Mouse (Mus musculus) thymus, postnatal 25 days (tissue): ENCODE results near the gene Cep68.

Source experiments
- DNase-seq: peaks from one replicate; pipeline ENCODE4 v3.0.0; 2022

The Cep68 gene

DNA sequence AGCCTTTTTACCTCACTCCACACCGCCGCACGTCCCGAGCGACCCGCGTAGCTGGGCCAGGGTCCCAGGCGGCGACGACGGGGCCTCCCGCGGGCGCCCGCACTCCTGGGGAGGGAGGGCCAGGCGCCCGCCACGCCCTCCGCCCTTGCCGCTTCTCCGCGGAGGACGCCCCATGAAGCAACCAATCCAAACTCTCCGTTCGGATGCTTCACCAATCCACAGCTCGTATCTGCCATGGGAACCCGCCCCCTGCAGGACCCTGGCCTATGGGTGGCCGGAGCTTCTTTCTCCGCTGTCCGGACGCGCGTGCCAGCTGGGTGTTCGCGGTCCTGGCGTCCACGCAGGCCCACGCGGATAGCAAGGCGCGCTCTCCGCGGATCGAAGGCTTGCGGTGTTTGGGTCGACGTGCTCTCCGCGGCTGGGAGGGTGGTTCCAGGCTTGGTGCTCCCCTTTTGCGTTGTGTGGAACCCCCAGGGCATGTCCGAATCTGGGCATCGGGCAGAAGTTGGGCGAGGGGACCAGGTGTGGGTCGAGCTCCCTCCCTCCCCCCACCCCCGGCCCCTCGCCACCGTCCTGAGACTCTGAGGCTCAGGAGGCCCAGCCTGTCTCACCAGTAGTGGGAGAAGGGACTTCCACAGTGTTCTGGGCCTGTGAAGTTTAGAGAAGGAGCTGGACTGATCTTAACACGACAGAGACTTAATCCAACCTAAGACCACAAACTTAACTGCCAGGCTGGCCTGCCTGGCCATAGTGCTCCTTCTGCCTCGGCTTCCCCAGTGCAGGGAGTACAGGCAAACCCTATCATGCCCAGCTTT, at the start of gene Cep68:
Cep68 (minus strand) TSS at position 134 of the 815 bp plus-strand sequence.
- peak; percentile 95 for DNase-seq

DNA sequence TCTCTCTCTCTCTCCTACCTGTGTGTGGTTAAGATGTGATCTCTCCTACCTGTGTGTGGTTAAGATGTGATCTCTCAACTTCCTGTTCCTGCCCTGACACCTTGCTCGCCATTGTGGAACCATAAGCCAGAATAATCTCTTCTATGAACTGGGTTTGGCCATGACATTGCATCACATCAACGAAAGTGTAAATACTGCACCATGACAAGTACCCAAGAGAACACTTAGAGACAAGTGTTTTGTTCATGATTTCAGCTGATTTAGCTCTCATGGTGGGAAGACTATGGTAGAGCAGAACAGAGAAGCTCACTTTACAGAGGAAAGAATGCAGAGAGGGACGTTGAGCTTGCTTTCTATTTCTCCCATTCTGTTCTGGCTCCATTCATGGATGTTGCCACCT, 35.2 kb upstream of the Cep68 start:
- DNase-seq: no peak

DNA sequence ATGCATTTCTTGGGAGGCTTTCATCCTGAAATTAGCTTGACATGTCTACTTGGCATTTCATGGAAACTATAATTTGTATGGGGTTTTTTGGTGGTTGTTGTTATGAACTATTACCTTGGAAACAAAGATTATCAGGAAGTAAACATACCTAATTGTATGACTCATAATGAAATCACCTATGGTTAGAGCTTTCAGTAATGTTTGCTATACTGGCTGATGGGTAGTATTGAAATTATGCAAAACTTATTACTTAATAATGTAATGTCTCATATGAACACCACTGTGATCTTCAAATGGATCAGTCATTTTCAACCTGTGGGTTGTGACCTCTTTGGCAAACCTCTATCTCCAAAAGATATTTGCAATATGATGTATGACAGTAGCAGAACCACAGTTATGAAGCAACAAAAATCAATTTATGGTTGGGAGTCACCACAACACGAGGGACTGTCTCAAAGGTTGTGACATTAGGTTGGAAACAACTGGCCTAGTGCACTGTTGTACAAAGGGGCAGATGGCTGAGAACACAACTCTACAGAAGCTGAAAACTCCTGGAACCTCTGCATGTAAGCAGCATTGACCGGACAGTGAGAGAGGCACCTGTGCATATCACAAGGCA, 33.5 kb upstream of the Cep68 start:
- DNase-seq: no peak

DNA sequence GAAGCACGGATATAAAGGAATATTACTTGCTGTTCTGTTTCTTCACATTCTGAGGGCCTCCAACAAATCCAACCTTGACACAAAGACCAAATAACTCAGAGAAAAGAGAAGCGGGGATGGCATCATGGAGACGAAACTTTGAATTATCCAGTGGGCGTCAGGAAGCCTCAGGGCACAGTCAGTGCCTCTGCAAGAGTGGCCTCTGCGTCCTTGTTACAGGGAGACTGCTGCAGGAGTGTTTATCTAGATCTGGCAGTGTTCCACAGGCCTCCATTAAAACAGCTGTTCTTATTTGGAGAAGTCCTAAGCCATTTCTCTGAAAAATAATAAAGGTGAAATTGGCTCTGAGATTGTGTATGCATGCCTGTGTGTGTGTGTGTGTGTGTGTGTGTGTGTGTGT, 31.8 kb upstream of the Cep68 start:
- no peak for DNase-seq

DNA sequence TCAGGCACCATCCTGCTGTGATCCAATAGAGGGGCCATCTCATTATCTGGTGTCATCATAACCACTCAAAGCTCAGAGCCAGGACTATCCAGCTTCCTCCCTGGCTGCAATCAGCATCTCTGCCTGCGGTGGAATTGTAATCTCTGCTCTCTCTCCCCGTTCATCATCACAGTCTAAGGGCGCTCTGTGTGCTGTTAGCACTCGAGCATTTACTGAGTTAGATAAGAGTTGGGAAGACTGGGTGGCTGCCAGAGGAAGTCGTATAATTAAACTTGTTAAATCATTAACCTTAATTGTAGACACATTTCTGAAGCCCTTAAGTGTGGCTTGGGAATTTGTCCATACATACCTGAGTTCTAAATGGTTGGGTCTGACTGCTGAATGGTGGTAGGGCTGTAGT, 29.5 kb upstream of the Cep68 start:
- no peak for DNase-seq

DNA sequence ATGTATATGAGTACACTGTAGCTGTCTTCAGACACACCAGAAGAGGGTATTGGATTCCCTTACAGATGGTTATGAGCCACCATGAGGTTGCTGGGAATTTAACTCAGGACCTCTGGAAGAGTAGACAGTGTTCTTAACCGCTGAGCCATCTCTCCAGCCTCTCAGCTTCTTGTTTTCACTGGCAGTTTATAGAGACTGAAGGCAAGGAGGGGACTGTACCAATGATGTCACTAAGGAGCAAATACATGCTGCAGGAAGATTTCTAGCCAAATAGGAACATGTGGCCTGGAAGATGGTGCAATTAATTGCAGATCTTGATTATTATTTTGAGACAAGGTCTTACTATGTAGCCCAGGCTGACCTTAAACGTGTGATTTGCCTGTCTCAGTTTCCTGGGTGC, 27.9 kb upstream of the Cep68 start:
- no peak for DNase-seq

DNA sequence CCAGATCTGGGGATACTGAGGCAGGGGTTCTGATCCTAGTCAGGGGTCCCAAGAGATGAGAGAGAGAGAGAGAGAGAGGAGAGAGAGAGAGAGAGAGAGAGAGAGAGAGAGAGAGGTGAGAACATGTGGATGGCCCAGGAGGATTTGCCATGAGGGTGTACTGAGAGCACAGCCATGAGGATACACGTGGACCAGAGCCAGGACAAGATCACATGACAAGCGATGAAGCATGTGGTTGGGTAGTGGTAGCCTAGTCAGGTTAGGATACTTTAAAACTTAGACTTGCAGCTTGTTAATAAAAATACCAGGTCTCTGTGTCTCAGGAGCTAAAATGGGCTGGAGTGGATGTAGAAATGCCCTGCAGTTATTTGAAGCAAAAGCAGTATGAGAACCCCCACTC, 26.7 kb upstream of the Cep68 start:
- DNase-seq: no peak

DNA sequence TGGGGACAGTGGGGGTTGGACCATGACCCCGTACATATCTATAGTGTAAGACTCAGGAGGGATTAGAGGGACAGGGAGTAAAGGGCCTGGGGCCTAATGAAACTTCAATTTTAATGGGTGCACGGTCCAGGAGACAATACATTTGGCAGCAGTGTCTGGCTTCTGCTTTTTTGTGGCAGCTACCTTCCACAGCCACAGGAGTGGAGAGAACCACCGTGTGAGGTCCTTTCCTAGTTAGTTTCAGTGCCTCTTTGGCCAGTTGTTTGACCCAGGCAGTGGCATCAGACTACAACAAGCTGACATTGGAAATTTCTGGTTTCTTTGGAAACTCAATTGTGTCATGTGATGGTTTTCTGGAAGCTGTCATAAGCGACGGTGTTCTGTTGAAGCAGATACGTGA, 20.7 kb upstream of the Cep68 start:
- no peak for DNase-seq

DNA sequence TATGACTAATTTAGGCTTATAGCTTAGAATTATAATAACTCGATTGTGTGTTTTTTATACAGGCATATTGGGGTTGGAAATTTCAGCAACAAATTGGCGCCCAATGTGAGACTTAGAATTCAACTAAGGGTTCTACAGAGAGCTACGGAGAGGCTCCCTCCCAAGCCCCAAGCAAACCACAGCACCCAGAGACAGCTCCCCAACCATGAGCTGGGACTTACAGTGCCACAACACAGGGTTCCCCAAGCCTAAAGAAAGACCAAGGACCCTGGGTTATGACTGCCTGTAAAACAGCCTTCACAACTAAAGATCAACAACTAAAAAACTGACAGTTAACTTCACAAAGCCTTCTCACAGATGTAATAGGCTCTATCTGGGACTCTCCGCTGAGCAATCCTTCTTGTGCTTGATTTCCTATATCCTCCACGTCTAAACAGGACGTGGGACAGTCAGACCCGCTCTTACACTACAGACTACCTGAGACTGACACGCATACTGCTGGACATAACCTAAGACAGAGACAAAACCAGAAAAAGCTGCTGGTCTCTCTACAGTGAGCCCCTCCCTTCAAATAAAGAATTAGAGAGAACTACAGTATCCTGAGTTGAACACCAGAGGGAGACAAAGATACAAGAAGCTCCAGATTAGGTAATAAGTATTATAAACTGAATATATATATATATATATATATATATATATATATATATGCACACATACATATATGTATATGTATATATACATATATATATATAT, 13.6 kb upstream of the Cep68 start:
- DNase-seq: no peak

DNA sequence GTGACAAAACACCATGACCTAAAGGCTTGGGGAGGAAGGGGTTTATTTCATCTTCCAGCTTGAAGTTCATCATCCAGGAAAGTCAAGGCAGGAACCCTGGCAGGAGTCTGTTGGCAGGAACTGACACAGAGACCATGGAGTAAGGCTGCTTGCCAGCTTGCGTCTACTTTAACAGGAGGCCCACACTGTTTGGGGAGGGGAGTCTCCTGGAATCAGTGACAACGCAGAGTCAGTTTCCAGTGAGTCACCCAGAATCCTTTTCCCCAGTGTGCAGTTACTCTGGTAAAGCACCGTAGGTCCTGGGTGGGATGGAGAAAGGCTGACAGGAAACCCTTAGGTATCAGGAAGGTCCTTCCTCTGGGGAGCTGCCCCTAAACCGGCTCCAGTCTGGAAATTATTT, 5.6 kb upstream of the Cep68 start:
- no peak for DNase-seq

DNA sequence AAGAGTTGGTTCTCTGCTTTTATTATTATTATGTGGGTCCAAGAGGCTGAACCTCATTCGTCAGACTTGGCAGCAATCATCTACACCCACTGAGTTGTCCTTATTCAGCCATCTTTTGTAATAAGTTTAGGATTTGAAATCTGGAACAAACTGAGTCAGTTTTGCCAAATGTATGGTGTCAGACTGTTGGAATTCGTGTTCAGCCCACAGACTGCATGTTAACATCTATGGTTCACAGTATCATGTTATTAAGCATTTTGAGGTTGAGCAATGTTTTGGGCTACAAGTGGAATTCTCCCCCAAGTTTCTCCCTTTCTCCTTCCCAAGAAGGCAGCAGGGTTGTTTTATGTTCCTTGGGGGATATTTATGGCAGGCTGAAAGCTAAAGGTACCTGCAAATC, 3.9 kb upstream of the Cep68 start:
- no peak for DNase-seq

DNA sequence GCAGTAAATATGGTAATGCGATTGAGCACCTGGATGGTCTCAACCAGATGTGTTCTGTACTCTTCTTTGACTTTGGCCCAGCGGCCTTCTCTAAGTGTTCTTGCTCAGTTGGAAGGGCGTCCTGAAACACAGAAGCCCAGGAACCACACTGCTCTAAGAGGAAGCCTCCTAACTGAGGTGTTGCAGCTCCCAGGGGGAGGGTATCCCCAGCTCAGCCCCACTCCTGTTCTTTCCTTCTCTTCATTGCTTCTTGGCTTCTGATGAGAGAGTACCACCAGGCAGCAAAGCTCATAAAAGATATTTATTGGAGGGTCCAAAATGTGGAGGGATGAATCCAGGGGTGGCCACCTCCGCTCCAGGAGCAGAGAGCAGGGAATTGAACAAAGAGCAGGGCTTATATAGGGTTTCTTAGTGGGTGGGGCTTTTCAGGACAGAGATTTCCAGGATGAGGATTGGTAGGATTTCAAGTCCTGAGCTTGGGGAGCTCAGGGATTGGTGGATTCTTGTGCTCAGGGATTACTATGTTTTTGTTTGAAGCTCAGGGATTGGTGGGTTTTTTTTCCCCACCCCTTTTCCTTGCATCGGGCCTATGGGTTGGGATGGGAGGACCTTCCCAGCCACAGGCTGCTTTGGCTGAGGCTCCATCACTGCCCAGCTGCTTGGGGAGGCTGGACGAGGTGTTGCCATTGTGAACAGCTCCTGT, 1.4 kb upstream of the Cep68 start:
- no peak for DNase-seq

DNA sequence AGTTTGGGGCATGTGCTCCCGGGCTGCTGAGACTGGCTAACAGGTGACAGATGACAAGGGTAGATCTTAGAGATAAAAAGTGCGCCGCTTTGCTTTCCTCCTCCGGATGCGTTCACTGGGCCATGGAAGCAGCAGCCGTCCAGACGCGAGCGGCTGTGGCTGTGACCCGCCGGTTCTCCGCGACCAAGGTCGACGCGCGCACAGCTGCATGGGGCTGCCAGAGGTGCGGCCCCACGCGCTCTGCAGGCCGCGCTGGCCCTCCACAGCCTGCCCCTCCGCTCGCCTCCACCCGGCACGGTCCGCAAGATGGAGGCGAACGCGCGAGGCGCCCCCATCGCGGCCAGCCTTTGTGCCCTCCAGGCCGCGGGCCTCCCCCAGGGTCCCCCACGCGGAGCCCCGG, 389 bp downstream of the Cep68 start:
- DNase-seq: no peak

DNA sequence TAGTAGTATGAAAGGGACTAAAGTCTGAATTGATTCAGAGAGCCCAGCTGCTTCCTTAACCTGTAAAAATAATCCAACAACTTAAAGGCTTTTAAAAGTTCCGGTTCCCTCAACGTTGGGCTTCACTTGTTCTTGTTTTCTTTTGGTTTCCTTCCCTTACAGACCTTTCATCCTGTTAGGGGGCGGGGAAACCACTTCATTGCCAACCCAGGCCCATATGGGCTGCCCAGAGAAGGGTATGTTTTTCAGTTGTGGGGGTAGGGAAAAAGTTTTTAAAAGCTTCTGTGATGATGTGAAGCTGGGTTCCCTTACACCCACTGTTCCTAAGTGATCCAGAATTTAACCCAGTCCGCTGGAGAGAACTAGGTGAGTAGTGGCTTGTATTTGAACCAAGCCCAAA, 952 bp downstream of the Cep68 start:
- peak; percentile 62 for DNase-seq

DNA sequence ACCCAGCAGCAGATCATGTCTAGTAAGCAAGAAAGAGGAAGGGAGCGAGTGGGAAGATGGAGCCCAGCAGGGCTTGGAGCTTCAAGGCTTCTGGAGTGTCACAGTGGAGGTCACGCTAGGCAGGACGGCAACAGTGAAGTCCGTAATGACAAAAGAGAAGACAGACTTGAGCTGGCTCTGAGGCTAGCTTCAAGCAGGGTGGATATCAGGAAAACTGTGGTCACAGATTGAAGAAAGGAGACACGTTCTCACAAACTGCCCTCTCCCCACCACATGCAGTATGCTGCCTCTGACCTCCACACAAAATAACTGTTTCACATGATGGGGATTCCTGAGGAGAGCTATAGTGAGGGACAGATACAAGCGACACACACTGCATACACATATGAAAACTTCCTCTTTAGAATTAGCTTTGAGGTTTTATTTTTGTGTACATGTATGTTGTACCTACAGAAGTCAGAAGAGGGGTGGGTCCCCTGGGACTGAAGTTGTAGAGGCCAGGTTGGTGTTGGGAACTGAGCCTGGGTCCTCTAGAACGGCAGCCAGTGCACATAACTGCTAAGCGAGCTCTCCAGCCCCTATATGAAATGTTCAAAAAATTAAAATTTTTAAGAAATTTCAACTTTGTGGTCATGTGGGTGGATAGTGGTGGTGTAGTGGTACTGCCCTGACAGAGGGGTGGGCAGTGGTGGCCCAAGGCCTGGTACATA, 1.9 kb downstream of the Cep68 start:
- no peak for DNase-seq

DNA sequence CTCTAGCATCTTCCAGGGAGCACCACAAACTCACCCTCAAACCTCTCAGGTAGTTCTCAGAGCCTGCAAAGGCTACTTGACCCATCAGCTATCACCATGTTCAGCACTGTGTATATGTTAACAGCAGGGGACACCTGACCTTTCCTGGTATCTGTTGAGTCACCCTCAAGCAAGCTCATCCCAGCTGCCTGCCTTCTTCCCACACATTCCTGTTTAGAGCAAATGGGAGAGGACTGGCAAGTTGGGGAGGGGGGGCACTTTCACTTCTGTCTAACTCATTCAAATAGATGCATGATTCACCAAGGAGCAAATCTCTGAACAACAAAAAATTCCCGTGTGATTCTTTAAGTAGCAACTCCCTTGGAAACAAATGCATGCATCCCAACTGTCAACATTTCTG, 2.6 kb downstream of the Cep68 start:
- DNase-seq: no peak

DNA sequence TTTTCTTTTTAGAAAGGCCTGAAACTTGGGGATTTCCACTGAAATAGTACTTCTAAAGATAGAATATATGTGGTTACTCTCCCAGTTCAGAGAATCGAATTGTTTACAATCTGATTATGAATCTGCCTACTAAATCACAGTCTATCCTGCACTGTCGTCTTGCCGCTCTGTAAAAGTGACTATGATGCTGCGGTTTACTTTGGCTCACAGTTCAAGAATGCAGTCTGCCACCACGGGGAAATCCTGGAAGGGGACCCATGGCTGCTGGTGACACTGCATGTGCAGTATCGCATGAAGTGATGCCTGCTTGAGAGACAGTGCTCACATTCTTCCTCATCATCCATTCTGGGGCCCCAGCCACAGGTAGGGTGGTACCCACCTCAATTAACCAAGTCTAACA, 3.9 kb downstream of the Cep68 start:
- no peak for DNase-seq

DNA sequence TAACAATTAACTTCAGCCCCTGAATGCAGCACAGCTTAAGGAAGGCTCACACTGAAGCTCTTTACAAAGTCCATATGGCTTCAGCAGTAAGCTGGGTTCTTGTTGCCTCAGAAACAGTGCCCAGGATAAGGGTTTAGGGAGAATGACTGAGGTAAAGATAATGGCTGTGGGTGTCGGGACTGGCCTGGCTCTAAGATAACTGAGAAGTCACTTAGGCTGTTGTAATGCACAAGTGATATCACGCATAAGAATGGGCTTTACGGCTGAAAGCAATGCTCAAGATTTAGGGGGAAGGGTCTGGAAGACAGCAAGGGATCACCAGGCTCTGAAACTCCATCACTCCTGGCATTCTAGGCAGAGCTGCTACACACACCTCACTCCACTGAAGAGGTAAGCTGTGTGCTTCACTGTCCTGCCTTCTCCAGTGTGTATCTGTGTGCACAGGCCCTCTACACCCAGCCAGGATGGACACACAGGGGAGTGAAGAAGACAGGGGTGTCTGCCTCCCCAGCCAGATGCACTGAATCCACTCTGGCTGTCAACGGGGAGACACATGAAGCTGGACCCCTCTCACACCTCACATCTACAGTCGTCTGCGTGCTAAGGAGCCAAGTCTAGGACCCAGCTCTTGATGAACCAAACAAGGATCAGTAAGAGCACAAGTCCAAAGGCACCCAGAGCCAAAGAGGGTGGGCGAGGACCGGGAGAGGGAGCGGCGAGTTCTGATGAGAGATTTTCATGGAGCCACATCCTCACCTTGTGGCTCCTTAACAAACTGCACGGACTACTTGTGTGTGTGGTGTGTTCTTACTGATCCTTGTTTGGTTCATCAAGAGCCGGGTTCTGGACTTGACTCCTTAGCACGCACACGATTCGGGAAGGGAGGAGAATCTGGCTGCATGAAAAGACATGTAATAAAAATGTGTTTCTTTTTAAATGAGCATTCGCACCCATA, 4.6 kb downstream of the Cep68 start:
- DNase-seq: no peak

DNA sequence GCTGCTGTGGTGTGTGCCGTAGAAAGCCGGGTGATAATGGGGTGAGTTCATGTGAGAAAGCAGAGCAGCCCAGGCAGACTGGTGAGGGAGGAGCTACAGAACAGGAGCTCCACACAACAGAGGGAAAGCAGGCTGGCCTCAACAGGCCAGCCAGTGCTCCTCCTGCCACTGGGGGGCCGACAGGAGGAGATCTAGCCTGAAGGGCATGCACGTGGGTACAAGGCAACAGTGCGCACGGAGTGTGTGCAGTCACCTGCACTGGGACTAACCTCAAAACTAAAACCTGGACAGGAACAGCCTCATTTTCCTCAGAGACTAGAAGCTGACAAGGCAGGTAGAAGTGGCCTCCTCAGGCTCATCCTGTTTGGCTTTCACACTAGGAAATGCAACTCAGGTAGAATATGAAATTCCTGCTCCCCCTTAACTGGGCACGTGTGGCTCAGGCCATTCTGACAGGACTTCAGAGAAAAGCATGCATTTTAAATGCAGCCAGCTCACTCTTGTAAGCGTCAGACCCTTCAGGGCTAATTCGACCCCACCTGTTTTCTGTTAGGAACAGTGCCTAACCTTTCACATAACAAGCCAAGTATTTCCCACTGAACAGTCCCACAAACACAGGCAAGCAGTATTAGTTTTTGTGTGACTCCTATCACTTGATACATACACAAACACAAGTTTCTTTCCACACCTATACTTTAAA, 5.9 kb downstream of the Cep68 start:
- DNase-seq: no peak

DNA sequence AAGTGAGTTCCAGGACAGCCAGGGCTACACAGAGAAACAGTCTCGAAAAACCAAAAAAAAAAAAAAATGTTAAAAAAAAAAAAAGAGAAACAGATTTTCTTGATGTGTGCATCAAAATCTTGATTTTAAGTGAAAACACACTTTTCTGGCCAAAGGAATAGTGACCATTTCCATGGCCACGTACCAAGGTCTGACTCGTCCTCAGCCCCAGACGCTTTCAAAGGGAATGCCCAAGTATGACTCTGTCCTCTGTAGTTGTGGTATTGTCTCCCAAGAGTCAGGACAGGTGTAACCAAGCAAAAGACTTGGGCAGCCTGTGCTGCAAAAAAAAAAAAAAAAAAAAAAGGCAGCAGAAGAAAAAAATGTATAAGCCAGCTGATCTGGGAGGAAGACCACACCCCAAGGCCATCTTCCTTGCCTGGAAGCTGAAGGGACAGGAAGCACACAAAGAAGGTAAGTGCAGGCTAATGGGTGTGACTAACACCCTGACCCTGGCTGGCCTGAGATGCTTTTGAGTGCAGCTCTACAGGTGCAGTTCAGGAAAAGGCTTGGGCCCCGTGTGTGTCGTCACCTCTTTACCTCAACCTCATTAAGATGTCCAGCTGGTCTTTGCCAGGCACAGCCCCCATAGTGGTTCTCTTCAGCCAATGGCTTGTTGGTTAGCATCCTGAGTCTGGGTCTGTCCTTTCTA, 6.7 kb downstream of the Cep68 start:
- DNase-seq: no peak
